Mouse (Mus musculus): ENCODE data around the gene Sept3. TPM values are rescaled to one million over a fixed set of nuclear protein-coding genes. Genes with fewer than 3 reads are reported as not detected.

The Sept3 gene
- polyA plus RNA-seq, 1 experiment from 2014 or later, result 2.1 TPM

DNA sequence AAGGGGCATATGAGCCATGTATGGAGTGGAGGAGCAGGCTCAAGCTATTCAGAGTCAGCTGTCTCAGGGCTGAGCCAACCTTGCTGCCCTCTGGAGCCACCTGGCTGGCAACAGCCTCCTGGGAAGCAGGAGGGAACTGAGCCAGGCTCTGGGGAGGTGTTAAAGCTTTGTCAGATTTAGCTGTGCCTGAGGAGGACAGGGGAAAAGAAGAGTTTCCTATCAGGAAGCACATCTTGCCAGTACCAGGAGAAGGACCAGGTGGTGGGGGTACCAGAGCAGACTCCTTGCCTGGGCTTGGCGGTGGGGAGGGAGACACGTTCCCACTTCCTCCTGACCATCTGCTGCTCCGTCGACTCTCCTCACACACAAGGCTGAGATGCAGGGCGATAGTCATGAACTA, 2.9 kb downstream of the Sept3 start:
- DNase-seq (ENCODE audit: low spot score) (no peak), ATAC-seq (ENCODE audit: low FRiP score, low TSS enrichment) (no peak)
- no peak overlapping the region for H3K9ac ChIP-seq (ENCODE audit: low read length)
- 79% methylated on average over 5 of the region's 5 CpGs for WGBS
- H3K4me1 ChIP-seq (replicated peaks; ENCODE audit: control insufficient read depth, insufficient read depth), result no peaks in the 10 kb centered on the region; the same call in 1 of the 2 replicates
- no peaks in the 10 kb centered on the region for H3K36me3 ChIP-seq (ENCODE audit: control insufficient read depth, insufficient read depth, low read length)
- no peak overlapping the region for H3K4me3 ChIP-seq (ENCODE audit: low read depth, low read length)
- H3K27ac ChIP-seq (replicated peaks), result no peak overlapping the region
- H3K4me2 ChIP-seq (replicated peaks; ENCODE audit: low read depth), result no peak overlapping the region
- H3K9me3 ChIP-seq (ENCODE audit: control insufficient read depth, low read length), result no peaks in the 10 kb centered on the region
- no peaks in the 10 kb centered on the region for H3K27me3 ChIP-seq (ENCODE audit: control insufficient read depth, insufficient read depth, low read length)
- no peak for TF ChIP-seq CTCF (IDR thresholded peaks at IDR 0.05; ENCODE audit: low read depth)
- TF ChIP-seq EP300 (optimal IDR thresholded peaks at IDR 0.05), result no peak

DNA sequence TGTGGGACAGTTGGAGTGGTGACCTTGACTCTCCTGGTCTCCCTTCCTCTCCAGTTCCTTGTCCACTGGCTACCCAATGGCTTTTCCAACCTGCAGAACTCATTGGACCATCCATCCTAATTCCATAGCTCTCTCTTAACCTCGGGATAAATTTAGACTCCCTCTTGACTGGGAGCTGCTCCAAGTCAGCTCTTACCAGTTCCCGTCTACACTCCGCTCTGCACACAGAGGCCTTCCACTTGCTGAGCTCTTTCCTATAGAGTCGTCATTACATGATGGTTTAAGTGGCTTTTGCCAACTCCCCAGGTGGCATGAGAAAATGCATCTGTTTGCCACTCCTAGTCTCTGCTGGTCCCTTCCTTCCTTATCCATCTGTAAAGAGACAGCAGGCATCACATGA, 5.9 kb downstream of the Sept3 start:
- H3K27me3 ChIP-seq (ENCODE audit: control insufficient read depth, insufficient read depth, low read length), result no peaks in the 10 kb centered on the region
- H3K4me1 ChIP-seq (replicated peaks; ENCODE audit: control insufficient read depth, insufficient read depth), result no peaks in the 10 kb centered on the region; the same call in 1 of the 2 replicates
- no peak overlapping the region for H3K4me2 ChIP-seq (replicated peaks; ENCODE audit: low read depth)
- no peak overlapping the region for H3K9ac ChIP-seq (ENCODE audit: low read length)
- no peaks in the 10 kb centered on the region for H3K36me3 ChIP-seq (ENCODE audit: control insufficient read depth, insufficient read depth, low read length)
- H3K9me3 ChIP-seq (ENCODE audit: control insufficient read depth, low read length), result no peaks in the 10 kb centered on the region
- DNase-seq (ENCODE audit: low spot score) (no peak), ATAC-seq (ENCODE audit: low FRiP score, low TSS enrichment) (no peak)
- WGBS, result 68% methylated on average over 4 of the region's 4 CpGs
- H3K4me3 ChIP-seq (ENCODE audit: low read depth, low read length), result no peak overlapping the region
- TF ChIP-seq EP300 (optimal IDR thresholded peaks at IDR 0.05), result no peak
- no peak for TF ChIP-seq CTCF (IDR thresholded peaks at IDR 0.05; ENCODE audit: low read depth)
- no peak overlapping the region for H3K27ac ChIP-seq (replicated peaks)

DNA sequence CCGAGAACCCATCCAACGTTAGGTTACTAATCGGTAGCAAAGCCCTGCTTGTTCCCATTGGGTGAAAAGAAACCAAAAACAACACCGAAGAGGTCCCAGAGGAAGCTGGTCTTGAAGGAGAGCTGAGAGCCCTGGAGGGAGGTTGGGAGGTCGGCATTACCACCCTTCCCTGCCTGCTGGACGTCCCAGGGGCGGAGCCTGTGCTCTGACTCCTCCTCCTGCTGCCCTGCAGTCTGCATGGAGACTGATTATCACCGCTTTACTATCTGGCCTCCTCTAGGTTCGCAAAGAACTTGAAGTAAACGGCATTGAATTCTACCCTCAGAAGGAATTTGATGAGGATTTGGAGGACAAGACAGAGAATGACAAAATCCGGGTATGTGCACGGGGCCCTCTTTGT, 11.5 kb downstream of the Sept3 start:
- H3K9ac ChIP-seq (ENCODE audit: low read length), result no peak overlapping the region
- TF ChIP-seq EP300 (optimal IDR thresholded peaks at IDR 0.05) (no peak), CTCF (IDR thresholded peaks at IDR 0.05; ENCODE audit: low read depth) (no peak)
- no peak for DNase-seq (ENCODE audit: low spot score)

DNA sequence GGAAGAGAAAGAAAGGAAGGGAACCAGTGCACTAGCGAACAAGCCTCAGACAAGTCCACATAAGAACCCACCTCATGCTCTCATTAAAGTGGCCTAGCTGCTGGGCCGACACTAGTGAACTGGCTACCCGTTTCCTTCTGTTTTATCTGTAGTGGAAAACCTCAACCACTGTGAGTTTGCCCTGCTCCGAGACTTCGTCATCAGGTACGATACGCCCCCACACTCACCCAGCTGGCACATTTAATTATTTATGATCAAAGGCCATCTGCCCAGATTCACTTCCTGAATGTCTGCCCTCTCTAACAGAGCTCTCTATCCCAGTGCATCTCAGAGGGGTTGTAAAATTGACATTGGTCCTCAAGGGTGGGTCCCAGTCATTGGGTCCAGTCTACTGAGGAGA, 15.6 kb downstream of the Sept3 start:
- no peaks in the 10 kb centered on the region for H3K36me3 ChIP-seq (ENCODE audit: control insufficient read depth, insufficient read depth, low read length)
- no peaks in the 10 kb centered on the region for H3K27me3 ChIP-seq (ENCODE audit: control insufficient read depth, insufficient read depth, low read length)
- 89% methylated on average over 7 of the region's 7 CpGs for WGBS
- H3K4me3 ChIP-seq (ENCODE audit: low read depth, low read length), result no peak overlapping the region
- no peak for DNase-seq (ENCODE audit: low spot score)
- ATAC-seq (ENCODE audit: low FRiP score, low TSS enrichment), result no peak
- no peaks in the 10 kb centered on the region for H3K4me1 ChIP-seq (replicated peaks; ENCODE audit: control insufficient read depth, insufficient read depth)
- no peak overlapping the region for H3K27ac ChIP-seq (replicated peaks)
- TF ChIP-seq EP300 (optimal IDR thresholded peaks at IDR 0.05) (no peak), CTCF (IDR thresholded peaks at IDR 0.05; ENCODE audit: low read depth) (no peak)
- no peaks in the 10 kb centered on the region for H3K9me3 ChIP-seq (ENCODE audit: control insufficient read depth, low read length)
- H3K9ac ChIP-seq (ENCODE audit: low read length), result no peak overlapping the region
- H3K4me2 ChIP-seq (replicated peaks; ENCODE audit: low read depth), result no peak overlapping the region

More for the DNA sequence above, 11.5 kb downstream of the Sept3 start:
- Histone ChIP-seq H3K27ac (replicated peaks) (no peak overlapping the region), H3K4me1 (replicated peaks; ENCODE audit: control insufficient read depth, insufficient read depth) (no peaks in the 10 kb centered on the region), H3K27me3 (ENCODE audit: control insufficient read depth, insufficient read depth, low read length) (no peaks in the 10 kb centered on the region), H3K4me3 (ENCODE audit: low read depth, low read length) (no peak overlapping the region), H3K4me2 (replicated peaks; ENCODE audit: low read depth) (no peak overlapping the region), H3K36me3 (ENCODE audit: control insufficient read depth, insufficient read depth, low read length) (no peaks in the 10 kb centered on the region), H3K9me3 (ENCODE audit: control insufficient read depth, low read length) (no peaks in the 10 kb centered on the region)
- WGBS, result 60% methylated on average over 12 of the region's 12 CpGs
- no peak for ATAC-seq (ENCODE audit: low FRiP score, low TSS enrichment)

DNA sequence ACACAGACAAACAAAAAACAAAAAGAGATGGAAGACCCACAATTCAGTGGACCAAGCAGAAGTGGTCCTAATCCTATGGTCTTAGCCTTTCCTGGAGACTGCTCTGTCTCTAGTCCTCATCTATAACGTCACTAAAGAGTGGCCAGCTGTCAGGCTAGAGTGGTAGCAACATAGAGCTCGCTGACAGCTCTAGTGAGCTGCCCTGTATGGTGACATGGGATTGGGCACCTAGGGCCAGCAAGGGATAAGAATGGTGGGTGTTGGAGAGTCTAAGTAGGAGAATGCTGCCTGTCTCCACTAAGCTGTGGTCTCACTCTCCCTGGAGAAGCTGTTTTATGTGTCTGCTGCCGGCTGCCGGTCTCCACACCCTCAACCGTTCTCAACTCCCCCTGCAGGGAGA, 18.2 kb downstream of the Sept3 start:
- 22% methylated on average over 5 of the region's 5 CpGs for WGBS
- no peak overlapping the region for H3K9ac ChIP-seq (ENCODE audit: low read length)
- H3K4me3 ChIP-seq (ENCODE audit: low read depth, low read length), result no peak overlapping the region
- H3K36me3 ChIP-seq (ENCODE audit: control insufficient read depth, insufficient read depth, low read length), result no peaks in the 10 kb centered on the region
- no peak overlapping the region for H3K4me2 ChIP-seq (replicated peaks; ENCODE audit: low read depth)
- no peak overlapping the region for H3K27ac ChIP-seq (replicated peaks)
- H3K9me3 ChIP-seq (ENCODE audit: control insufficient read depth, low read length), result no peaks in the 10 kb centered on the region
- H3K27me3 ChIP-seq (ENCODE audit: control insufficient read depth, insufficient read depth, low read length), result no peaks in the 10 kb centered on the region
- no peak for ATAC-seq (ENCODE audit: low FRiP score, low TSS enrichment)
- TF ChIP-seq CTCF (IDR thresholded peaks at IDR 0.05; ENCODE audit: low read depth) (no peak), EP300 (optimal IDR thresholded peaks at IDR 0.05) (no peak)
- H3K4me1 ChIP-seq (replicated peaks; ENCODE audit: control insufficient read depth, insufficient read depth), result no peaks in the 10 kb centered on the region
- DNase-seq (ENCODE audit: low spot score), result no peak

DNA sequence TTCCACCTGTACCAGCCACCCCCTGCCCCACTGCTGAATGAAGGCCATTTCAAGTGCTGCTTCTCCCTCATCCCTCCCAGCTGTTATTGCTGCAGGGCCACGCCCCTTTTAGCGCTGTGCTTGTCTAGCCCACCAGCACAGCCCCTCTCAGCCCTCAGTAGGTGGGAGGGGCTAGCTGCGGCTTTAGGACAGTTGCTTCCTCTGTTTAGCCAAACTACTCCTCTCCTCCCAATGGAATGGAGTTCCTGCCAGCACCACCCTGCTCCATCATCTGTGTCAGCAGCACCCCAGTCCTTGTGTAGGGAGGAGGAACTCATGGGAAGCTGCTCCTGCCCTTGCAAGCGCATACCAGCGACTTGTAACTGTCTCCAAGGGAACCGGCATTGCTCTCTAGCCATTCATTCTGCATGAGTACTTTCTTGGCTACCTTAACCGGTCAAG, 18.6 kb downstream of the Sept3 start:
- H3K4me2 ChIP-seq (replicated peaks; ENCODE audit: low read depth), result no peak overlapping the region
- H3K27ac ChIP-seq (replicated peaks), result no peak overlapping the region
- ATAC-seq (ENCODE audit: low FRiP score, low TSS enrichment), result peak; percentile 40; the same call in 1 of the 2 replicates
- no peak overlapping the region for H3K9ac ChIP-seq (ENCODE audit: low read length)
- H3K27me3 ChIP-seq (ENCODE audit: control insufficient read depth, insufficient read depth, low read length), result no peaks in the 10 kb centered on the region
- 5% methylated on average over 7 of the region's 7 CpGs for WGBS
- H3K4me1 ChIP-seq (replicated peaks; ENCODE audit: control insufficient read depth, insufficient read depth), result no peaks in the 10 kb centered on the region
- DNase-seq (ENCODE audit: low spot score), result peak; percentile 24
- H3K4me3 ChIP-seq (ENCODE audit: low read depth, low read length), result no peak overlapping the region
- no peaks in the 10 kb centered on the region for H3K9me3 ChIP-seq (ENCODE audit: control insufficient read depth, low read length)
- TF ChIP-seq CTCF (IDR thresholded peaks at IDR 0.05; ENCODE audit: low read depth) (no peak), EP300 (optimal IDR thresholded peaks at IDR 0.05) (no peak)
- H3K36me3 ChIP-seq (ENCODE audit: control insufficient read depth, insufficient read depth, low read length), result no peaks in the 10 kb centered on the region

Data from stomach, postnatal 0 days (tissue).